Mouse (Mus musculus): Measurements from ENCODE around the gene Pla2g4c.

DNA sequence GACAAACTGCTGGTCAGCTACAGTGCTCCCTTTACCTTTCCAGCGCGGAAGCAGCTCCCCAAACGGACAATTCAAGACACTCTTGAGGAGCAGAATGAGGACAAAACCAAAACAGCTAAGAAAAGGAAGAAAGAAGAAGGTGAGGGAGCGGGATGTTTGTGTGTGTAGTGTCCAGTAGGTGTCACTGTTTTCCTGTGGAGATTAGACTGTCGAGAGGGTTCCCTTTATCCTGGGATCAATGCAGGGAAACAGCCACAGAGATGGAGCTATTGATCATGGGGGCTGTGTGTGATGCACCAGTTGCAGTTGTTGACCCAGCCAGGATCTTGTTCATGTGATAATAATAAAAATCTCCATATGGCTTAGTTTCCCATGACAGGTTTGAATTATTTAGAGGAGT is 35.8 kb upstream of the Pla2g4c start:
- TF ChIP-seq CTCF (IDR thresholded peaks at IDR 0.05; ENCODE audit: extremely low read depth, insufficient read length, insufficient replicate concordance, low read depth, low read length) = peak; percentile 55; the same call in 1 of the 2 replicates
- no peak for TF ChIP-seq POLR2A (IDR thresholded peaks at IDR 0.05; ENCODE audit: low read depth, low read length)
